Mouse (Mus musculus): ENCODE data around the gene Siah3.

The Siah3 gene

DNA sequence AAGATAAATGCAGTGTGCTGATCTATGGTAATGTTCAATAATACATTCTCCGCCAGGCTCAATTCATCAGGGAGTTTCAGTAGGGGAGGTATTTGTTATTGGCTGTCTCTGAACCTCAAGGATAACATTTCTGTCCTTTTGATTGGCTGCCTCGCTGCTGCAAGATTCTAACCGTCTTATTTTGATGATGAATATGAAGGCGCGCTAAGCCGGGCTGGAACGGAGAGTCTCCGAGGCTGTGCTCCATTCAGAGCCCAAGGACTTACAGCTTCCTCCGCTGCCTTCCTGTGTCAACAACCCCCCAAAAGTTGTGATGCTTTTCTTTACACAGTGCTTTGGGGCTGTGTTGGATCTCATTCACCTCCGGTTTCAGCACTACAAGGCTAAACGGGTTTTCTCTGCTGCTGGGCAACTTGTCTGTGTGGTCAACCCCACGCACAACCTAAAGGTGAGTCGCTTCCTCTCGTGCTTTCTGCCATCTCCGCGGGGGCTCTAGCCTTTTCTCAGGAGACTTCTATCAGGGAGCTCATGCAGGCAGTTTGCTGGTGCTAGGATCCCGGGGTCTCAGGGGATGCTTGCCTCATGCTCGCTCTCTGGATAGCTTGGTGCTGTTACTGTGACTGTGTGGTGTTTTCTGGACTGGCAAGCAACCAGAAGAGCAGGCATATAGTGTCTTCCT, at the start of gene Siah3:
Gene Siah3 (plus strand): TSS at position 240 of the 679 bp plus-strand sequence.
- peak; percentile 7 for DNase-seq

DNA sequence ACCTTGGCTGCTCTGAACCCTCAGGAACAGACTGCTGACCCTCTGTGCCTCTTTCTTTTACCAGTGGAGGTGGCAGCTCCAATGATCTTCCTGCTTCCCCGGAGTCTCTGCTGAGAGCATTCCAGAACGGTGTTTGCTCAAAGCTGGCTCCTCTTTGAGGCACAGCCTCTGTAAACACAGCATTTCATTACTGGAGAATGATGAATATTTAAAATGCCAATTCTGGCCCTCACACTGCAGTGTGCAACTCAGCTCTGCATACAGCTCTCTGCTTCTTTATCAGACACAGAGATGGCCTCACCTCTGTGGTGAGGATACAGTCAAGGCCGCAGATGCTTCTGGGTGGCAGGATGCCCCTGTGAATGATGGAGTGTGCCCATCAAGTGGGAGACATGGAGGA, 46.0 kb upstream of the Siah3 start:
- no peak for DNase-seq

DNA sequence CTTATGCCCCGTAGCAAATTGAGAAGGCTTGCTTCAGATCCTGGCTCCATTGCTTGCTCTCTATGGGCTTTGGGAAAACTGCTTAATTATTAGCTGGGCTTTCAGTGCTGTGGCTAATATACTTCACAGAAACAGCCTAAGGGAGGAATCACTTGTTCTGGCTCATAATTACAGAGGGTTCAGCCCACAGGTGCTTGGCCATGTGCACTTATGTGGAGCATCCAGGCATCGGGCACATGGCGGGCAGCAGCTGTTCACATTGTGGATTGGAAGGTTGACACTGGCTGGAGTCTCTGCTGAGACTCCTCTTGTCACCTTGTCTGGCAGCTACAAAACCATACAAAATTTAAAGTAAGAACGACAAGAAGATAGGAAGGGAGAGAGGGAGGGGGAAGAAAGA, 45.4 kb upstream of the Siah3 start:
- no peak for DNase-seq

DNA sequence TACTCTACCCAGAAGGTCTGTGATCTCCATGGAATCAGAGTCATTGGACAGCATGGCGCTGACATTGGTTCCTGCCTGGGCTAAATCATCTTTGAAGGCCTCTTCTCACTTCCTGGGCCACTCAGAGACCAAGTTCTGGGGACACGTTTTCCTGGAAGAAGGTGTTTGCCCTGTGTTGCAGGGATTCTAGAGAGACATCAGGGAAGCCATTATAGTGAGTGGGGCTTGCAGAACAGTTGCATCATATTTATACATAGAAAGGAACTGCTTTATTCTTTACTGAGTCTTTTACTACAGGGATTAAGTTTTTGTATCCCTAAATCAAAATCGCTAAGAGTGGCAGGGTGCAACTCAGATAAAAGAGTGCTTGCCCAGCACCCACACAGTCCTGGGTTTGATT, 37.1 kb upstream of the Siah3 start:
- no peak for DNase-seq

DNA sequence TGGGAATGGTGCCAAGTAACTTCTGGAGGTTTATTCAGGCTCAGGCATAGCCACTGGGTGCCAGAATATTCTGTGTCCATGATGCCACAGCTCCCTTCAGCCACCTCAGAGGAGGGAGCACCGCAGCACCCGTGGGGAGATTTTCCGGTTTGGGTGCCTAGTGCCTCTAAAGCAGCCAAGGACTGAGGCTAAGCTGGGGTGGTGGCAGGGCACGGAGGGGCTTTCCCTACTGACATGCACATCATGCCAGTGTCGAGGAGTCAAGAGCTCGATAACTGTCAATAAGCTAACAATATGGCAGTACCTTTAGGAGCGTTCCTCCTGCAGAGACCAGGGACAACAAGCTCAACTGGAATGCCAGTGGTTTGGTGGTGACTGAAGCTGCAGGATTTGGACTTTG, 35.9 kb upstream of the Siah3 start:
- no peak for DNase-seq

DNA sequence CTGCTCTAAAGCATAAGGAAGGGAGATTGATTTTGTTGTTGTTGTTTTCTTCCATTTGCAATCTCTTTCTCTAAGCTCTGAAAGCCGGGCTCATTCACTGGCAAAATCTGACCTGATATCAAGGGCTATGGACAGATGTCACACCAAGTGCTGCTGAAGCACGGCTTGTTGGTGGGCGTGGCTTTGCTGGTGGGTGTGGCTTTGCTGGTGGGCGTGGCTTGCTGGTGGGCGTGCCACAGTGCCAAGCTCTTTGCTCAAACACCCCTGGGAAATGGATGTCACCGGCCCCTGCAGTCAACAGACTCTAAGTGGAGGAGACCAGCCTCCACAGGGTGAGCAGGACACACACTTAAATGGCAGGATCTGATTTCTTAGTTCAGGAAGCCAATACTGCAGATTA, 35.0 kb upstream of the Siah3 start:
- no peak for DNase-seq

DNA sequence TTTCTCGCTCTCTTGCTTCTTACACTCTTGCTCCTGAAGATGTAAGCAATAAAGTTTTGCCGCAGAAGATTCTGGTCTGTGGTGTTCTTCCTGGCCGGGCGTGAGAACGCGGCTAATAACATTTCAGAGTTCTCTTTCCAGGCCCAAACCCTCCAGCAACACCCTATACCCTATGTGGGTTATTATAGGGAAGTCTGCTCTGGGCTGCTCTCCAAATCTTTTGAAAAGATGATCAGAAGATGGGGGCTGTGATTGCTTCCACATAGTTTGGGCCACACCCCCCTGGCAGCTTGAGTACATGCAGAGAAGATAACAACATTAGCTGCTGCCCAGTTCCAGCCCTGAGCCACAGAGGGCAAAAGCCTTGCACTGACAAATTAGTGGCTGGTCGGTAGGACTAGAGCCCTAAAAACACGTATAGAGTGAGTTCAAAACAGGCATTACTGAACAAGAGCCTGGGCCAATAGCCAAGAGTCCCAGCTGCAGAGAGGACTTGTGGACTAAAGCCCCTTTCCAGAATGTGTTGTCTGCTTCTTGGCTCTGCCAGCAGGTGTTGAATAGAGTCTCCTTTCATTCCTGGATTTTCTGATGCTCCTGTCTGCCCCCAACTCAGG, 24.5 kb upstream of the Siah3 start:
- no peak for DNase-seq

DNA sequence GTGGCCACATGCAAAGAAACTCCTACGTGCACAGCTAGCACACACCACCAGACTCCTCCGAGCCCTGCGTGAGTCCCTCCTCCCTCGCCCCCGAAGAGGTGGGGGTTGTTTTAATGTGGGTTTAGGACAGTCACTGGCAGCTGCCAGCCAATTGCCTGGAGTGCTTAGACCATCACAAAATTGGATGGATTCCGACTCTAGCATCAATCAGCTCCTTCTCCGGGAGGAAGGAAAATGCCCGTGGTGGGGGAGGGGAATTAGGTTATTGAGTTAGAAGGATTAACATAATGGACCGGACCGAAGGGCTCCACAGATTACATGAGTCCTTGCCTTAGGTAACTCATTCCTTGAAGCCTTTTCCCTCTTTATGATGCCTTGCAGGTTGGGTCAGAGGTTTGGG, 22.9 kb upstream of the Siah3 start:
- no peak for DNase-seq

DNA sequence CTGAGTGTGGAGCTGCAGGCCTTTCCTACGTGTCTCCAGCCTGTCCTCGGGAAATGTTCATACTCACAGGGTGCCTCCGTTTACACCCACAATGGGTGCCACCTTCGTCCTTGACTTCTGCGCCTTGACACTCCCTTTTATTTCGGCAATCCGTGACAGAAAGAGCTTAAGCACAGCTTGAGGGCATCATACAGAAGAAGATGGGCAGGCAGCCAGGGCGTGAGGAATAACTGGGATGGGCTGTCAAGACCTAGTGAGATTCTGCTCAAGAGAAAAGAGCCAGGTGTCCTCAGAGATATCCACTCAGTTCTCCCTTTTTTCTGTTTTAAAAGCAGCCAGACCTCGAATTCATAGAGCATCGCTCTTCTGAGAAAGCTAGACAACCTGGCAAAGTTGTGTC, 21.2 kb upstream of the Siah3 start:
- DNase-seq: no peak

DNA sequence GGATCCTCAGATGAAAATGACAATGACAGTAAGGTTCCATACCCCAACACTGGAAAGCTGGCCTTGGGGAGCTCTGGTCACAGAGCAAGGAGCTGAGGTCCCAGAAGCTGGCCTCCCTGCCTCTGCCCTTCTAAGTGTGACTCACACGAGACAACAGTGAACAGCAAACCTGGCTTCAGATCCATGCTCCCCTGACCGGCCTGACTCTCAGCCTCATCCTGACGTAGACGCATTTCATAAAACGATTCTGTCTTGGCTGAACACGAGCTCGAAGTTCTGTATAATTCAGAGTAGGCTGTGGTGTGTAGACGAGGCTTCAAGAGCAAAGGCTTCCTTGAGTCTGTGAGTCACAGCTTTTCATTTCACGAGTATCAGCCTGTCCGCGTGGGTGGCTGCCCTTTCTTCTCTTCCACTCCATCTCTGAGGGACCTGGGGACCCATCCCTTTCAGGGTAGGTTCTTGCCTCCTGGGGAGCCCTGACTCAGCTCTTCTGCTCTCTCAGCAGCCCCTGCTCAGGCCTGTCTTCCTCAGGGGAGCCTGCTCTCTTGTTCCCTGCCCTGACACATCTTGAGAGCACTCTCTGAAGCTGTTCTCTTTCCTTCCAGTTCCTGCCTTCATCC, 11.2 kb upstream of the Siah3 start:
- DNase-seq: no peak

DNA sequence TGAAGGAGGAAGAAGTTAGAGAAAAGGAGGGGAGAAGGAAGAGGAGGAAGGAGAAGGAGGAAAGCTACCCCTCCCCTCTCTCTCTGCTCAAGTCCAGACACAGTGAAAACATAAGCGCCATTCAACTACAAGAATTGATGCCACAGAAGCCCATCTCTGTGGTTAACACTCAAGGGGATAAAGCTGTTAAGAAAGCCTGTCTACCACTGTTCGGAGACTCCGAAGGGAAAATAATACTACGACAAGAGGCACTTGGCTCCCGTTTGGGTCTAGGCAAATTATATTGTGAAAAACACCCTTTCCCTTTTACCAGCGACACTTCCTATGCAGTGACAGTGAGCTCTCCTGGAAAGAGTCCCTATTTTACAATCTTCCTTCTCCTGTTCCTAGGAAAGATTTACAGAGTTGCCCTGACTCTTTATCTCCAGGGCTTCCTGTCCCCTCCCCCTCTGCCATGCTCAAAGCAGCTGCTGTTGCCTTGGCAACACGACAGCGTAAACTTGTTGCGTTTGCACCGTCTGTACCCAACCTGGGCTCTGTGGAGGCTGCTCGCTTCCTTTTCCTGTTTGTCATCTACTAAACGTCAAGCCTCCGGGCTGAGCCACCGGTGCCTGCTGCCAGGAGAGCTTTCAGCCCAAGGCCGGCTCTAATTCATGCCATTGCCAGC, 10.4 kb upstream of the Siah3 start:
- DNase-seq: peak; percentile 76

DNA sequence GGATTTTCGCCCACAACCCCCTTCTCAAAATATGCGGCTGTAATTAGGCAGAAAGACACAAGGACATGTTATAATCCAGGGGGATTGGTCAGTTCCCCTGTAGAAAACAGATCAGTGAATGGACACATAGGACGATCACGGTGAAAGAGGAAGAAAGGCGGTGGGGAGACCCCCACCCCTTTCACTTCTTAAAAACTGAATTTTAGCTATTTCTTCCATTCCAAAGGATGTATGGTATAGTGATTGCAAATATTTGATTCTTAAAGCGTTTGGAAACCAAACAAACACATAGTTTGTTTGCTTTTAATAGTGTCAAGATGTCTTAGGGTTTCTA, 9.9 kb upstream of the Siah3 start:
- DNase-seq: no peak

DNA sequence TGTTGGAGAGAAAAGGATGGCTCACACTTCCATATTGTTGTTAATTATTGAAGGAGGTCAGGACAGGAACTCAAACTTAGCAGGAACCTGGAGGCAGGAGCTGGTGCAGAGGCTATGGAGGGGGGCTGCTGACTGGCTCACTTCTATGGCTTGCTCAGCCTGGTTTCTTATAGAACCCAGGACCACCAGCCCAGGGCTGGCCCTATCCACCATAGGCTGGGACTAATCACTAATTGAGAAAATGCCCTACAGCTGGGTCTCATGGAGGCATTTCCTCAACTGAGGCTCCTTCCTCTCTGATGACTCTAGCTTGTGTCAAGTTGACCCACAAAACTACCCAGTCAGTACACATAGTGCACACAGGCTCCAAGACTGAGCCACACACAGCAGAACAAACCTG, 9.5 kb upstream of the Siah3 start:
- DNase-seq: peak; percentile 6

DNA sequence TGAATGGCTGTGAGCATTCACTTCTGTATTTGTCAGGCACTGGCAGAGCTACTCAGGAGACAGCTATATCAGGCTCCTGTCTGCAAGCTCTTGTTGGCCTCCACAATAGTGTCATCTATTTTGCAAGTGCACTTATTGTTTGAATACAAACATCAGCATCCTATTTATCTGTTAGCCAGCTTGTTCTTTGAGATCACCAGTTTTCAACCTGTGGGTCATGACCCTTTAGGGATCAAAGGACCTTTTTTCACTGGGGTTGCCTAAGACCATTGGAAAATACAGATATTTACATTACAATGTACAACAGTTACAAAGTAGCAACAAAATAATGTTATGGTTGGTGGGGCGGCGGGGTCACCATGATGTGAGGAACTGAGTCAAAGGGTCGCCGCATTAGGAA, 1.9 kb upstream of the Siah3 start:
- no peak for DNase-seq

DNA sequence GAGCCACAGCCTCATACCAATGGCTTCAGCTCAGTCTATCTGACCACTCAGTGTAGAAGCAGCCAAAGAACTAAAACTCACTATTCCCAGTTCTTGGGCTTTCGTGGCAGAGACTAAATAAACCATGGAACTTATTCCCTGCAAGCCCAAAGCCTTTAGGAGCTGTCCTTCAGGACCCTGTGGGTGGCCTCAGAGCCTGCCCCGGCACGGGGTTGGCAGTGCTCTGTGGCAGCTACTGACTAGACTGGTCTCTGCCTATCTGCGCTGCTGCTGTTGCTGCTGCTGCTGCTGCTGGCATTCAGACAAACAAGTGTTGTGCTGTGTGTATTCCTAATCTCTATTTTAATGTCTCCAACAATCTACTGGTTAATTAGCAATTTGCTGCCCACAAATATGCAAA, 1.1 kb upstream of the Siah3 start:
- DNase-seq: peak; percentile 8

DNA sequence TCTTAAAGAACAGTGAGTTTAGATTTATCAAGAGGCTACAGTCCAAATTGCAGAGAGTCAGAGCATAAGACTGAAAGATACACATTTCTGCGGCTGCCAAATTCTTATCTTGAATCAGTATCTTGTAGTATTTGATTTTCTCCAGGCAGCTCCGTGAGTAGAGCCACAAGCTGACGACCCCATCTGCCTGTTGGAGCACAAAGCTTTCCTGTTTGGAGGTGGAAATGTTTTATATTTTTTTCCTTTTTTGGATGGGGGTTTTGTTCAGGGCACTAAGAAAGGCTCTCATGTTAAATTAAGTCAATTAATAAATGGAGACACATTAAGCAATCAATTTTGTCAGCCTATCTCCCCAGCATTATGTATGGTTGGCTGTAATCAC, 430 bp upstream of the Siah3 start:
- DNase-seq: no peak

DNA sequence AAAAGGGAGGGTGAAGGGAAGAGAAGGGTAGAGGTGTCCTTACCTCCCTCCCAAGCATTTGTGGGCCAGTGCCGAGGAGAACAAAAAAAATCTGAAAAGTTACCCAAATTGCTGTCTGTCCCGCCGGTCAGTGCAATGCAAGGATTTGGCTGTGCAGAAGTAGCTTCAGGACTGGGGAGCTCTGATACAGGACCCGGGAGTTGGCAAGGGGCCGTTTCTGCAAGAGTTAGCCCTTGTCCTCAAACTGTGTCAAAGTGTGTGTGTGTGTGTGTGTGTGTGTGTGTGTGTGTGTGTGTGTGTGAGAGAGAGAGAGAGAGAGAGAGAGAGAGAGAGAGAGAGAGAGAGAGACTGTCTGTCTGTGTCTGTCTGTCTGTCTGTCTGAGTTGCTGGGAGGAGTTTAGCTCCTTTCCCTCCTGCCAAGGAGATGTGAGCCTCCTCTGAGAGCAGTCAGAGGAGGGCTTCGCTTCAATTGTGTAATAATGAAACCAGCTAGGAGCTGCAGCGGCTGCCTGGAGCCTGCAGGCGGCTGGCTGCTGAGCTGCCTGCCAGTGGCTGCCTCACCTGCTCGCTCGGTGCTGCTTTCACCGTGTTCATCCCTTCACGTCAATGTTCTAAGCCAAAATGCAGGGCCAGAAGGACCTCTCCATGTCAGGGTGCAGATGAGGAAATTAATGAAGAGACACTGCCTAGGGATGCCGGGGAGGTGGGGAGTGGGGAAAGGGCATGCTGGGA, 873 bp downstream of the Siah3 start:
- DNase-seq: peak; percentile 46

DNA sequence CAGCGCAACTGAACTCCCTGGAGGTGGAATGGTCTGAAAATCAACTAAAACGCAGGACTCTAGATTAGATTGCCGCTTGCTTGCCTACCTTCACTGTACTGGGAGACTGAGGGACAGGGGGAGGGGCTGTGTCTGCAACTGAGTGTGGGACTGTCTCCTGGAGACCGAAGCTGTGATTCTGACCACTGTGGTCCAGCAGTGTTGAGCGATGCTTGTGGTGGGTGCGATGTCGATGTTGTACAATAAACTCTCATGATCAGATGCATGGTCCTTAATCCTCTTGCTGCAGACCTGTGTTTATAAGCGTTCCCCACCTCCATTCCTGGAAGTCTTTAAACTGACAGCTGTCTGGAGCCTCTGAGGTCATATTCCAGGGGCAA, 1.4 kb downstream of the Siah3 start:
- DNase-seq: no peak

DNA sequence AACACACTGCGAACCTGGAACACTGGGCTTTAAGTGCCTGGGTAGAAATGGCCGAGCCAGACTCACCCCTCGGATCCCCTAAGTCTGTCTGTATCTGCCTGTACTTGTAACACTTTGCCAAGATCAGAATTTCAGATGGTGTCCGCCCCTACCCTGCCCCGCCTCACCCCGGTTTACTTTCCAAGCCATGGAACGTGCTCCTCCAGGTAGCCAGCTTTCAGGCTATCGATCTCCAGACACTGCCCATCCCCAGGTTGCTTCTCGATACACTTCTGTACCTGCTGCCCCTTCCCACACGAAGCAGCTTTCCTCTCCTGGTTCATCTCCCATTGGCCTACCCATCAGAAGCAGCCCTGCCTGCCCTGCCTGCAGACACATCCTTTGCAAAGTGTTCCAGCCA, 3.6 kb downstream of the Siah3 start:
- no peak for DNase-seq

DNA sequence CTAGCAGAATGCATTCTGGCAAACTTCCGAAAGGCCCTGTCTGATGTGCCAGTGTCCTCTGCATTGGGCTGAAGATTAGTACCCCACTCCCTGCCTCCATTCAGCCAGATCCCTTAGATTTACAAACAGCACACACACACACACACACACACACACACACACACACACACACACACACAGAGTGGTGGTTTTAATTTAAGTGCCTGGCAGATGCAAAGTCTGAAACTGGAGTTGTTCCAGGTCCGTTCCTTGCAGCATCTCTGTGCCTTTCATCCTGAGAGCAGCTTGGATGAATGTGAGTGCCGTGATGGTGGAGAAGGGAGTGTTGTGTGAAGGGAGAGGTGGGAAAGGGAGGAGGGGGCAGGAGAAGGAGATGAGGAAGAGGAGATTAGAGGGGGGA, 4.2 kb downstream of the Siah3 start:
- DNase-seq: no peak

DNA sequence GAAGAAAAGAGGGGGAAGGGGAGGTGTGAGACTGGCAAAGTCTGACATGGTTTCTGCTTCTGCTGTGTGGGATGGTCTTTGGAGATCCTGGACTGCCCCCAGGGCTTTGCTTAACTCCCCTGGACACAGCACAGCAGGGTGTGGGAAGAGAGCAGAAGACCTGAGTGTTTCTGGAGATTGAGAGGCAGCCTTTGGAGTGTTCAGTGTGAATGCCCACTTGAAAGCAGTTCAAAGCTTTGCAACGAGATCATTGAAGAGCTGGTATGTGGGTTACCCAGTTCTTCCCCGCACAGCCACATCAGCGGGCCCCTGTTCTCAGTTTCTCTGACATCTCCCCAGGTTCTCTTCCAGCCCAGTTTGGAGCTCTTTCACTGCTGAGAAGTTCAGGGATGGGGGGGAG, 4.7 kb downstream of the Siah3 start:
- no peak for DNase-seq

DNA sequence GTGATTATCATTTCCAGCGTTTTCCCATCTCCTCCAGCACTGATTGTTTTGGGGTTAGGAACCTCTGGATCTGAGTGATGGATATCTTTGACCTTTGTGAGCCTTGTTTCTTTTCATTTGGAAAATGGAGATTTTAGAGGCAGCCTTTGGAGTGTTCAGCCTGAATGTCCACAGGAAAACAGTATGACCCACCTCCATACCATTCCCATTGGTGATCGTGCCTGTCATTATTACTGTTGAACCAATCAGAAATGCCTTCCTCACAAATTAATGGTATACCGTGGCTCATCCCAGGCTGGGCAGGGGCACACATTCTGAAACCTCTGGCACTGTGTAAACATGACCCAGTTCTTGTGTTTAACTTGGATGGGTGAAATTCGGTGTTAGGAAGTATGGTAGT, 6.0 kb downstream of the Siah3 start:
- no peak for DNase-seq

DNA sequence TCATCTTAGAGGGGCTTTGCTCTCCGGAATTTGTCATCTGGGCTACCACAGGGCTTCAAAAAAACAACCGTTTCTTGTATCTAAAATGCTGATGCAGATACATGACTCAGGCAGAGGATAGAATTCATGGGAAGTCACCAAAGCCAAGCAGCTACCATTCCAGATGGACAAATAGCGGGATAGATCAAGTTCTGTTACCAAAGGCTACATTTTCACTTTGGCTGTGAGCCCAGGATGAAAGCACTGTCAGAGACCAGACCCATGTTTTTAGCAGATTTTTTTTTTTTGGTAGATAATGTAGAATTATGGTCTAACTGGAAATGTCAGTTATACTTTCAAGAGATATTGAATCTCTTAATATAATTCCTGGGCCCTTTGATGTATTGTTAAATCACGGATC, 7.4 kb downstream of the Siah3 start:
- no peak for DNase-seq

DNA sequence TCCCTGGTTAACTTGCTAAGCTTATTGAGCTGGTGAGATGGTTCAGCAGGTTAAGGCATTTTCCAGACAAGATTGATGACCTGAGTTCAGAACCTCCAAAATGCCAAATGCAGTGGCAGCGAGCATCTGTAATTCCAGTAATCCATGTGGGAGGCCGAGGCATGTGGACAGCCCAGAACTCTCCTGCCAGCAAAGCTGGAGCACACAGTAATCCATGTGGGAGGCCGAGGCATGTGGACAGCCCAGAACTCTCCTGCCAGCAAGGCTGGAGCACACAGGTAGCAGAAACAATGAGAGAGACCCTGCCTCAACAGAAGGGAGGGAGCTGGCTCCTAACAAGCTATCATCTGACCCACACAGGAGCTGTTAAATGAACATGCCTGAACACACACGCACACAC, 13.2 kb downstream of the Siah3 start:
- DNase-seq: no peak

All from kidney, adult 9 months (tissue).